Mouse (Mus musculus) forebrain, embryonic 11.5 days (tissue): ENCODE measurements around the gene Tbc1d2. TPM values are rescaled to one million over a fixed set of nuclear protein-coding genes. Genes with fewer than 3 reads are reported as not detected.

ENCODE experiments used
- ATAC-seq: fragments of 200-750 bp; cut with Nextera tagmentation; replicated peaks from 2 replicates; pipeline ENCODE4 v1.8.0; 2017; ENCODE audit warnings: moderate TSS enrichment; ENCODE audit not compliant: low FRiP score
- DNase-seq: peaks from one replicate; pipeline ENCODE4 v3.0.0-alpha.2; 2017; ENCODE audit warnings: low spot score
- H3K27ac ChIP-seq: fragments of 300-500 bp; sonication (generic); 2 replicates; pipeline ENCODE4 v1.5.1; 2014; ENCODE audit warnings: low read depth, low read length
- H3K27me3 ChIP-seq: fragments of 300-500 bp; sonication (generic); 2 replicates; pipeline ENCODE4 v1.6.1; 2014; ENCODE audit warnings: mild to moderate bottlenecking, low read length, mixed read lengths; ENCODE audit not compliant: control insufficient read depth, insufficient read depth
- H3K36me3 ChIP-seq: fragments of 300-500 bp; sonication (generic); 2 replicates; pipeline ENCODE4 v1.6.1; 2014; ENCODE audit warnings: mild to moderate bottlenecking, low read length, moderate library complexity, mixed read lengths; ENCODE audit not compliant: control insufficient read depth, insufficient read depth
- H3K4me1 ChIP-seq: fragments of 300-500 bp; sonication (generic); replicated peaks from 2 replicates; pipeline ENCODE4 v1.6.1; 2014; ENCODE audit warnings: low read length, mixed read lengths; ENCODE audit not compliant: control insufficient read depth, insufficient read depth
- H3K4me2 ChIP-seq: fragments of 300-500 bp; sonication (generic); 2 replicates; pipeline ENCODE4 v1.6.1; 2014; ENCODE audit warnings: low read depth, mild to moderate bottlenecking, low read length, moderate library complexity, mixed read lengths; ENCODE audit not compliant: severe bottlenecking
- H3K4me3 ChIP-seq: fragments of 300-500 bp; sonication (generic); 2 replicates; pipeline ENCODE4 v1.5.1; 2014; ENCODE audit warnings: low read depth, low read length
- H3K9ac ChIP-seq: fragments of 300-500 bp; sonication (generic); 2 replicates; pipeline ENCODE4 v1.6.1; 2014; ENCODE audit warnings: low read length
- H3K9me3 ChIP-seq: fragments of 300-500 bp; sonication (generic); 2 replicates; pipeline ENCODE4 v1.6.1; 2016; ENCODE audit warnings: low read length, mixed read lengths; ENCODE audit not compliant: control insufficient read depth
- WGBS: fragments of 180-500 bp; shearing (Covaris S2); extraction: QIAGEN DNeasy Blood & Tissue Kit; methylation state at CpG from one replicate; pipeline ENCODE4 v1.1.7; 2014; 5-methylcytosine and 5-hydroxymethylcytosine counted together
- polyA plus RNA-seq: library from polyadenylated mRNA; unstranded; fragments of >200 nt; fragmentation: Nextera tagmentation; extraction: Ambion mirVana; gene quantifications from 2 replicates; pipeline ENCODE4 v1.2.1, GENCODE M21; 2014

Gene Tbc1d2
- polyA plus RNA-seq, 1 experiment from 2014 or later = 0.57 TPM

DNA sequence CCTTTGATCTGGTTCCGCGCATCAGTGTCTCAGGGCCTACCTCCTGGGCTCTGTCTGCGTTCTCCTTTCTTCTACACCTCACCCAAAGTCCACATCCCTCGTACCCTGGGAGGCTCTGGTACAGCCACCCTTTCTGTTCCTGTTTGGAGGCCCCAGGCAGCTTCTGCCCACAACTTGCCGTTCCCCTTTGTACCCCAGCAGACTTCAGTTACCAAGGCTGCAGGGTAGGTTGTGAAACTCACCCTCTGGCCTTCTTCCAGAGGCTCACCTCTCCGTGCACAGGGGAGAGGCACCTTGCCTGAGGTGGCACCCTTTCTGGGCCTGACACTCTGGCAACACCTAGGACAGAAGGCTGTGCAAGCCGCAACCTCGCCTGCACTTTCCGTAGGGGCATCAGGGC is 94.2 kb downstream of the Tbc1d2 start:
- H3K4me1 ChIP-seq = no peaks in the 10 kb centered on the region
- H3K27ac ChIP-seq = no peak overlapping the region
- no peak for DNase-seq
- H3K9me3 ChIP-seq = no peaks in the 10 kb centered on the region
- H3K36me3 ChIP-seq = no peaks in the 10 kb centered on the region
- no peak overlapping the region for H3K4me3 ChIP-seq
- ATAC-seq = no peak
- H3K4me2 ChIP-seq = no peak overlapping the region
- no peaks in the 10 kb centered on the region for H3K27me3 ChIP-seq
- 88% methylated on average over 9 of the region's 9 CpGs for whole genome bisulfite sequencing
- H3K9ac ChIP-seq = no peak overlapping the region

Other genes starting within 250 kb of the Tbc1d2 start
- gene Hemgn, start 236.7 kb downstream of the Tbc1d2 start, polyA plus RNA-seq = 19.7 and 21.0 TPM in 2 replicates
- 320 and 324 TPM in 2 replicates for gene Anp32b, start 199.3 kb downstream of the Tbc1d2 start, polyA plus RNA-seq
- gene Nans, start 161.0 kb downstream of the Tbc1d2 start, polyA plus RNA-seq = 63.8 and 70.8 TPM in 2 replicates
- 0.98 and 2.0 TPM in 2 replicates for gene Trim14, start 114.1 kb downstream of the Tbc1d2 start, polyA plus RNA-seq
- gene Coro2a, start 48.0 kb downstream of the Tbc1d2 start, polyA plus RNA-seq = 2.5 and 2.8 TPM in 2 replicates